Mouse (Mus musculus) hindbrain, embryonic 12.5 days (tissue): ENCODE data around the gene Cyp11a1. TPM values are rescaled to one million over a fixed set of nuclear protein-coding genes. Genes with fewer than 3 reads are reported as not detected.

Source experiments
- ATAC-seq: fragments of 200-750 bp; cut with Nextera tagmentation; 2 replicates; pipeline ENCODE4 v1.8.0; 2017; ENCODE audit warnings: moderate TSS enrichment; ENCODE audit not compliant: low FRiP score
- H3K27ac ChIP-seq: fragments of 300-500 bp; sonication (generic); 2 replicates; pipeline ENCODE4 v1.5.1; 2016; ENCODE audit warnings: mild to moderate bottlenecking
- H3K27me3 ChIP-seq: fragments of 300-500 bp; sonication (generic); 2 replicates; pipeline ENCODE4 v1.6.1; 2016; ENCODE audit warnings: mild to moderate bottlenecking
- H3K36me3 ChIP-seq: fragments of 300-500 bp; sonication (generic); 2 replicates; pipeline ENCODE4 v1.6.1; 2016; ENCODE audit warnings: mild to moderate bottlenecking
- H3K4me1 ChIP-seq: fragments of 300-500 bp; sonication (generic); 2 replicates; pipeline ENCODE4 v1.6.1; 2016
- H3K4me2 ChIP-seq: fragments of 300-500 bp; sonication (generic); replicated peaks from 2 replicates; pipeline ENCODE4 v1.6.1; 2016; ENCODE audit warnings: mild to moderate bottlenecking
- H3K4me3 ChIP-seq: fragments of 300-500 bp; sonication (generic); 2 replicates; pipeline ENCODE4 v1.5.1; 2016; ENCODE audit warnings: mild to moderate bottlenecking
- H3K9ac ChIP-seq: fragments of 300-500 bp; sonication (generic); 2 replicates; pipeline ENCODE4 v1.6.1; 2016; ENCODE audit warnings: mild to moderate bottlenecking, moderate library complexity
- H3K9me3 ChIP-seq: fragments of 300-500 bp; sonication (generic); replicated peaks from 2 replicates; pipeline ENCODE4 v1.6.1; 2016; ENCODE audit warnings: mild to moderate bottlenecking
- WGBS: fragments of 180-500 bp; shearing (Covaris S2); methylation state at CpG from one replicate; pipeline ENCODE4 v1.1.7; 2016; 5-methylcytosine and 5-hydroxymethylcytosine counted together
- polyA plus RNA-seq: library from polyadenylated mRNA; unstranded; fragments of >200 nt; fragmentation: Nextera tagmentation; extraction: Ambion mirVana; gene quantifications from 2 replicates; pipeline ENCODE4 v1.2.1, GENCODE M21; 2016

Gene Cyp11a1
- polyA plus RNA-seq, 1 experiment from 2014 or later = 0.17 TPM

GRCm38 (mm10) chr9:57965281-57966185 is 40.7 kb upstream of the Cyp11a1 start:
- Histone ChIP-seq H3K4me2 (no peak overlapping the region), H3K36me3 (peaks cover 8% of the 10 kb centered on the region; the same call in 1 of the 2 replicates), H3K9ac (no peak overlapping the region), H3K27ac (no peak overlapping the region), H3K27me3 (no peaks in the 10 kb centered on the region; the same call in 1 of the 2 replicates), H3K4me1 (peaks cover 19% of the 10 kb centered on the region), H3K4me3 (no peak overlapping the region), H3K9me3 (no peaks in the 10 kb centered on the region)
- WGBS = 80% methylated on average over 12 of the region's 12 CpGs
- no peak for ATAC-seq

GRCm38 (mm10) chr9:57967237-57967960 is 38.8 kb upstream of the Cyp11a1 start:
- Histone ChIP-seq H3K27me3 (no peaks in the 10 kb centered on the region; the same call in 1 of the 2 replicates), H3K4me3 (no peak overlapping the region), H3K36me3 (no peaks in the 10 kb centered on the region), H3K9ac (no peak overlapping the region), H3K9me3 (no peaks in the 10 kb centered on the region), H3K4me2 (no peak overlapping the region), H3K27ac (no peak overlapping the region), H3K4me1 (peaks cover 14% of the 10 kb centered on the region)
- WGBS = 75% methylated on average over 14 of the region's 14 CpGs
- no peak for ATAC-seq

GRCm38 (mm10) chr9:57968166-57968771 is 37.9 kb upstream of the Cyp11a1 start:
- Histone ChIP-seq H3K27ac (no peak overlapping the region), H3K4me2 (no peak overlapping the region), H3K9ac (no peak overlapping the region), H3K27me3 (no peaks in the 10 kb centered on the region; the same call in 1 of the 2 replicates), H3K36me3 (no peaks in the 10 kb centered on the region), H3K9me3 (no peaks in the 10 kb centered on the region), H3K4me3 (no peak overlapping the region), H3K4me1 (peaks cover 9% of the 10 kb centered on the region)
- no peak for ATAC-seq
- 85% methylated on average over 9 of the region's 9 CpGs for WGBS

GRCm38 (mm10) chr9:57968783-57969542 is 37.2 kb upstream of the Cyp11a1 start:
- 91% methylated on average over 8 of the region's 8 CpGs for WGBS
- Histone ChIP-seq H3K27ac (no peak overlapping the region), H3K4me1 (peaks cover 9% of the 10 kb centered on the region), H3K4me3 (no peak overlapping the region), H3K4me2 (no peak overlapping the region), H3K27me3 (no peaks in the 10 kb centered on the region; the same call in 1 of the 2 replicates), H3K36me3 (no peaks in the 10 kb centered on the region), H3K9me3 (no peaks in the 10 kb centered on the region), H3K9ac (no peak overlapping the region)
- no peak for ATAC-seq

- Histone ChIP-seq H3K9ac (no peak overlapping the region), H3K9me3 (no peaks in the 10 kb centered on the region), H3K27me3 (no peaks in the 10 kb centered on the region; the same call in 1 of the 2 replicates), H3K36me3 (no peaks in the 10 kb centered on the region), H3K4me2 (no peak overlapping the region), H3K4me1 (peaks cover 3% of the 10 kb centered on the region; the same call in 1 of the 2 replicates), H3K27ac (no peak overlapping the region), H3K4me3 (no peak overlapping the region)
- no peak for ATAC-seq
- WGBS = 68% methylated on average over 11 of the region's 11 CpGs
These were observed 36.3 kb upstream of the Cyp11a1 start for GRCm38 (mm10) chr9:57969736-57970495.

GRCm38 (mm10) chr9:57971413-57971812 is 34.8 kb upstream of the Cyp11a1 start:
- no peak for ATAC-seq
- Histone ChIP-seq H3K27me3 (no peaks in the 10 kb centered on the region), H3K36me3 (no peaks in the 10 kb centered on the region), H3K4me3 (no peak overlapping the region), H3K9ac (no peak overlapping the region), H3K4me2 (no peak overlapping the region), H3K9me3 (no peaks in the 10 kb centered on the region), H3K4me1 (peaks cover 3% of the 10 kb centered on the region; the same call in 1 of the 2 replicates), H3K27ac (no peak overlapping the region)
- WGBS = 90% methylated on average over 5 of the region's 5 CpGs

- Histone ChIP-seq H3K36me3 (no peaks in the 10 kb centered on the region), H3K9ac (no peak overlapping the region), H3K27ac (no peak overlapping the region), H3K4me1 (peaks cover 3% of the 10 kb centered on the region; the same call in 1 of the 2 replicates), H3K9me3 (no peaks in the 10 kb centered on the region), H3K27me3 (no peaks in the 10 kb centered on the region), H3K4me2 (no peak overlapping the region), H3K4me3 (no peak overlapping the region)
- no peak for ATAC-seq
- WGBS = 61% methylated on average over 9 of the region's 9 CpGs
These were observed 34.0 kb upstream of the Cyp11a1 start for GRCm38 (mm10) chr9:57972141-57972591.

- Histone ChIP-seq H3K9ac (no peak overlapping the region), H3K9me3 (no peaks in the 10 kb centered on the region), H3K36me3 (no peaks in the 10 kb centered on the region), H3K4me2 (no peak overlapping the region), H3K4me3 (no peak overlapping the region), H3K4me1 (no peaks in the 10 kb centered on the region), H3K27ac (no peak overlapping the region), H3K27me3 (no peaks in the 10 kb centered on the region)
- no peak for ATAC-seq
- 65% methylated on average over 9 of the region's 9 CpGs for WGBS
These were observed 33.3 kb upstream of the Cyp11a1 start for GRCm38 (mm10) chr9:57972776-57973439.

GRCm38 (mm10) chr9:57973440-57974066 is 32.7 kb upstream of the Cyp11a1 start:
- no peaks in the 10 kb centered on the region for H3K36me3 ChIP-seq
- no peak overlapping the region for H3K4me3 ChIP-seq
- H3K4me1 ChIP-seq = no peaks in the 10 kb centered on the region
- no peak for ATAC-seq
- no peak overlapping the region for H3K27ac ChIP-seq
- H3K9me3 ChIP-seq = no peaks in the 10 kb centered on the region
- no peak overlapping the region for H3K9ac ChIP-seq
- WGBS = 83% methylated on average over 6 of the region's 6 CpGs
- H3K4me2 ChIP-seq = no peak overlapping the region
- H3K27me3 ChIP-seq = no peaks in the 10 kb centered on the region

GRCm38 (mm10) chr9:57974221-57974620 is 32.0 kb upstream of the Cyp11a1 start:
- Histone ChIP-seq H3K4me2 (no peak overlapping the region), H3K9ac (no peak overlapping the region), H3K27me3 (no peaks in the 10 kb centered on the region), H3K36me3 (no peaks in the 10 kb centered on the region), H3K4me1 (no peaks in the 10 kb centered on the region), H3K27ac (no peak overlapping the region), H3K4me3 (no peak overlapping the region), H3K9me3 (no peaks in the 10 kb centered on the region)
- ATAC-seq = no peak
- 84% methylated on average over 5 of the region's 5 CpGs for whole genome bisulfite sequencing
